Mouse (Mus musculus) liver, postnatal 0 days (tissue): Measurements from ENCODE around the gene Stk40. TPM values are rescaled to one million over a fixed set of nuclear protein-coding genes. Genes with fewer than 3 reads are reported as not detected.
A peak's percentile ranks its signal among the peaks of the same experiment; 100 is the strongest.

Experiments
- ATAC-seq: fragments of 200-750 bp; cut with Nextera tagmentation; 2 replicates; pipeline ENCODE4 v1.8.0; 2017; ENCODE audit warnings: mild to moderate bottlenecking, moderate library complexity
- DNase-seq: peaks from one replicate; pipeline ENCODE4 v3.0.0-alpha.2; 2016
- H3K27ac ChIP-seq: fragments of 300-500 bp; sonication (generic); 2 replicates; pipeline ENCODE4 v1.5.1; 2014; ENCODE audit warnings: antibody characterized with exemption, moderate library complexity, mild to moderate bottlenecking, low read depth
- H3K27me3 ChIP-seq: fragments of 300-500 bp; sonication (generic); 2 replicates; pipeline ENCODE4 v1.6.1; 2014; ENCODE audit warnings: low read length, control low read depth, mixed read lengths; ENCODE audit not compliant: insufficient read depth
- H3K36me3 ChIP-seq: fragments of 300-500 bp; sonication (generic); replicated peaks from 2 replicates; pipeline ENCODE4 v1.6.1; 2014; ENCODE audit warnings: mild to moderate bottlenecking, control low read depth, low read length, moderate library complexity, mixed read lengths; ENCODE audit not compliant: insufficient read depth
- H3K4me1 ChIP-seq: fragments of 300-500 bp; sonication (generic); 2 replicates; pipeline ENCODE4 v1.6.1; 2014; ENCODE audit warnings: antibody characterized with exemption, mild to moderate bottlenecking, control low read depth; ENCODE audit not compliant: insufficient read depth
- H3K4me2 ChIP-seq: fragments of 300-500 bp; sonication (generic); 2 replicates; pipeline ENCODE4 v1.6.1; 2014; ENCODE audit warnings: low read depth, mild to moderate bottlenecking, low read length, moderate library complexity, mixed read lengths
- H3K4me3 ChIP-seq: fragments of 300-500 bp; sonication (generic); 2 replicates; pipeline ENCODE4 v1.5.1; 2014; ENCODE audit warnings: low read depth, low read length
- H3K9ac ChIP-seq: fragments of 300-500 bp; sonication (generic); replicated peaks from 2 replicates; pipeline ENCODE4 v1.6.1; 2014; ENCODE audit warnings: mild to moderate bottlenecking, moderate library complexity
- H3K9me3 ChIP-seq: fragments of 300-500 bp; sonication (generic); 2 replicates; pipeline ENCODE4 v1.6.1; 2016; ENCODE audit warnings: mild to moderate bottlenecking, control low read depth, low read length, mixed read lengths
- CTCF ChIP-seq: sonication (generic); IDR thresholded peaks from 2 replicates; pipeline ENCODE4 v1.5.1; 2016; ENCODE audit warnings: antibody characterized with exemption, low read depth
- EP300 ChIP-seq: IDR thresholded peaks from 2 replicates; pipeline ENCODE4 v1.6.1; 2016; ENCODE audit warnings: antibody characterized with exemption, low read depth, mild to moderate bottlenecking
- WGBS: fragments of 180-500 bp; shearing (Covaris S2); extraction: QIAGEN DNeasy Blood & Tissue Kit; methylation state at CpG from one replicate; pipeline ENCODE4 v1.1.7; 2014; ENCODE audit not compliant: insufficient replicate concordance; 5-methylcytosine and 5-hydroxymethylcytosine counted together
- polyA plus RNA-seq: library from polyadenylated mRNA; unstranded; fragments of >200 nt; fragmentation: Nextera tagmentation; extraction: Ambion mirVana; gene quantifications from 2 replicates; pipeline ENCODE4 v1.2.1, GENCODE M21; 2015

Gene Stk40
- polyA plus RNA-seq, 1 experiment from 2014 or later, result 11.3 TPM

DNA sequence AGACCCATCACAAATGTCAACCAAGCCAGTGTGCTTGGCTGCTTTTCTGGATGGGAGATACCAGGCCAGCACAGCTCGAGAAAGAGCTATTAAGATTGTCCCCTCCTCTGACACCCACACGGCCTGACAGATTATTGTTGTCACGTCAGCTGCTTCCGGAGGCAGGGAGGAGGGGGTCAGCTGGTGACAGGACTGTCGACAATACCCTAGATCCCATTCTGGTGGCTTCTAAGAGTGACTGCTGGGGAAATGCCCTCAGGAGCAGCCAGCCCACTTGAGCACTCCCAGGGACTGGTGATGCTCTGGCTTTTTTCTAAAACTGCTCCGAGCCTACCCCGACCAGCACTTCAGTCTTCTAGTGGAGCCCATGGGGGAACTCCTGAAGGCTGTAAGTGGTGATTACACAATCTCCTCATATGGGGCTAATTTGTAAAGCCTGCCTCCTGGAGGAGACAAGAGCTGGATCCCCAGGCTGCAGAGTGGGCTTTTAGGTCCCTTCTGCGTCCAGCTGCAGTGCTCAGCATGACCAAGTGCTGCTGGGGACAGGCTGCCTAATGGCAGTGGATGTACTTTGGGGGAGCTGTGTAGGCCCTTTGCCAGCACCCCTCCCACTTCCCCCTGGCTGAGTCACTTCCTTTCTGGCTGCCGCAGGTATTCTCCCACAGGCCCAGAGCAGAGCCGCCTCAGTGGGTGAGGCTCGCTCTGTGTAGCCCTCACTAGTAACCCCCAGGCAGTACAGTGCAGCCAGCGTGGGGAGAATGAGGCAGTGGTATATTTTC lies 6.8 kb downstream of the Stk40 start:
- peak; percentile 78 for DNase-seq
- Histone ChIP-seq H3K4me3 (0 out of 2 replicates have a peak overlapping the region, but pooled peaks have one; percentile 0), H3K4me1 (peaks cover 54% of the 10 kb centered on the region), H3K36me3 (no peaks in the 10 kb centered on the region), H3K4me2 (peak overlapping the region; percentile 55), H3K27me3 (no peaks in the 10 kb centered on the region), H3K27ac (peak overlapping the region; percentile 91), H3K9me3 (no peaks in the 10 kb centered on the region), H3K9ac (peak overlapping the region; percentile 49)
- ATAC-seq, result peak; percentile 63
- WGBS, result 14% methylated on average over 12 of the region's 12 CpGs
- TF ChIP-seq CTCF (peak; percentile 49), EP300 (no peak)

DNA sequence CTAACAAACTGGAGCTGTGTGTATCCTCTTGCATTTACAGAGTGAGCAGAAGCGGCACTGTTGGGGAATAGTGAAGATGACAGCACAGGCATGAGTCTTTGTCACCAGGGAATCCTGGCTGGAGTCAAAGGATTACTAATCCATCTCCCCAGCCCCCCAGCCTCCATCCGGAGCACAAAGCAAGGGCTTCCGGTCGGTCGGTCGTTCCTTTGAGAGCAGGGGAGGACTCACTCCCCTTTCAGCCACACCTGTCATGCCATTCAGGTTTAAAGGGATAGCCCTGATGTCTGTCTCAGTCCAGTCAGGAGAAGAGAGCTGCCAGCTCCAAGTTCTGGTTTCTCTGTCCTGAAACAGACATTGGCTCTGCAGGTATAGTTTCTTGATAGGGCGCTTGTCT lies 7.4 kb downstream of the Stk40 start:
- peaks cover 53% of the 10 kb centered on the region for H3K4me1 ChIP-seq

DNA sequence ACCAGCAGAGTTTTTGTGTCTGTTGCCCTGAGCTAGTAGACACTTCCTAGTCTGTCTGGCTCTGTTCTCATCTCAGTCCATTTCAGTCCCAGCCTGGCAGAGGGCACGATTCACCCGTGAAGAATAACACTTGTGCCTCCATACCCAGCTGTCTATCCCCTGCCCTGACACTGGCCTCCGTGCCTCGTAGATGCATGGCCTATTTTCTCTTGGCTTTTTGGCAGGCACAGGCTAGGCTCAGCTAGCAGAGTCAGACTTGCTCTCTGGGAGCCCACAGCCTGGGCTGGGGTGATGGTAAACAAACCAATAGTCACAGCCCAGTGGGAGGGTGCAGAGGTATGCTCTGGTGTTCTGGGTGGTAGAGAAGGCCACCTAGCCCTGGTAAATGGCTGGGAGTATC lies 9.5 kb downstream of the Stk40 start:
- Histone ChIP-seq H3K27ac (0 out of 2 replicates have a peak overlapping the region, but pooled peaks have one; percentile 16), H3K27me3 (no peaks in the 10 kb centered on the region), H3K4me3 (no peak overlapping the region), H3K9me3 (no peaks in the 10 kb centered on the region), H3K4me2 (no peak overlapping the region), H3K4me1 (peaks cover 47% of the 10 kb centered on the region), H3K36me3 (peaks cover 2% of the 10 kb centered on the region; the same call in 1 of the 2 replicates), H3K9ac (no peak overlapping the region)
- TF ChIP-seq EP300, result no peak
- TF ChIP-seq CTCF, result no peak
- DNase-seq, result no peak
- WGBS, result 71% methylated on average over 4 of the region's 4 CpGs
- ATAC-seq, result no peak

More for the DNA sequence above, 7.4 kb downstream of the Stk40 start:
- Histone ChIP-seq H3K36me3 (no peaks in the 10 kb centered on the region), H3K4me2 (peak overlapping the region; percentile 55), H3K27ac (peak overlapping the region; percentile 91), H3K27me3 (no peaks in the 10 kb centered on the region), H3K9ac (peak overlapping the region; percentile 49), H3K4me3 (0 out of 2 replicates have a peak overlapping the region, but pooled peaks have one; percentile 0), H3K9me3 (no peaks in the 10 kb centered on the region)
- TF ChIP-seq EP300 (no peak), CTCF (no peak)
- DNase-seq, result no peak
- ATAC-seq, result peak; percentile 8; the same call in 1 of the 2 replicates
- 24% methylated on average over 7 of the region's 7 CpGs for WGBS

DNA sequence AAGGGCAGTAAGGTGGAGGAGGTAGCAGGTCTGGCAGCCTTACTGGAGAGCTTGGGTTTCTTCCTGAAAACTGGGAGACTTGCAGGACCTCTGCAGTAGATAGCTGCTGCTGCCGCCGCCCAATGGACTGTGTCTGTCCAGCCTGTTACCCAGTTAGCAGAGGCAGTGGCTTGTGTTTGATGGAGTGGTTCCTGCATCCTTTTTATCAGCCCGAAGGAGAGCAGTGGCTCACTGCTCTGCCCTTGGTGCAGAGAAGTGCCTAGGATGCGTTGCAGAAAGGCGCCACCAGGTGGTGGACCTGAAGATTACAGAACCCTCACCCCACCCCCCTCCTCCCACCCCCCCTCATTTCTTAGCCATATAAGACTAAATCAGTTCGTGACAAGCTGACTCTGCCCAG lies 10.2 kb downstream of the Stk40 start:
- Histone ChIP-seq H3K9ac (no peak overlapping the region), H3K4me2 (no peak overlapping the region), H3K4me3 (no peak overlapping the region), H3K27ac (no peak overlapping the region), H3K4me1 (peaks cover 40% of the 10 kb centered on the region), H3K9me3 (no peaks in the 10 kb centered on the region), H3K27me3 (no peaks in the 10 kb centered on the region), H3K36me3 (peaks cover 2% of the 10 kb centered on the region; the same call in 1 of the 2 replicates)
- WGBS, result 8% methylated on average over 6 of the region's 6 CpGs
- DNase-seq, result peak; percentile 73
- peak; percentile 46 for ATAC-seq
- TF ChIP-seq CTCF (peak; percentile 72), EP300 (no peak)

DNA sequence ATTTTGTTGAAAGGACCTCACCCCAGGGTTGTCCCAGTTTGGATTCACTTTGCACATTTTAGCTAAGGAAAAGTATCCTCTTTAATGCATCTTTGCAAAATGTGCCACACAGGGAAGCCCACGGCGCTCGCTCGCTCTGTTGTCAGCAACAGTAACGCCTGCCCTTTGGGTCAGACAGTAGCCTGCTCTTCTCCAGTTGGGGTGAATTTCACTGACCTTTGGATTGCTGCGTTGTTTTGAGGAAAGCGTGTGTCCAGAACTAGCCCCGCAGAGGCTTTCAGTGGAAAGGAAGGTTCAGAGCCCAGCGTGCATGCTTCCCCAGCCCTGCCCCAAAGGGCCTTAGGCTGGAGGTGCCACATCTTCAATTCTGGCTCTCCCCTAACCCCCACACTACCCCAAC lies 11.7 kb downstream of the Stk40 start:
- H3K4me1 ChIP-seq, result peaks cover 25% of the 10 kb centered on the region
- H3K9ac ChIP-seq, result no peak overlapping the region; the same call in 1 of the 2 replicates

DNA sequence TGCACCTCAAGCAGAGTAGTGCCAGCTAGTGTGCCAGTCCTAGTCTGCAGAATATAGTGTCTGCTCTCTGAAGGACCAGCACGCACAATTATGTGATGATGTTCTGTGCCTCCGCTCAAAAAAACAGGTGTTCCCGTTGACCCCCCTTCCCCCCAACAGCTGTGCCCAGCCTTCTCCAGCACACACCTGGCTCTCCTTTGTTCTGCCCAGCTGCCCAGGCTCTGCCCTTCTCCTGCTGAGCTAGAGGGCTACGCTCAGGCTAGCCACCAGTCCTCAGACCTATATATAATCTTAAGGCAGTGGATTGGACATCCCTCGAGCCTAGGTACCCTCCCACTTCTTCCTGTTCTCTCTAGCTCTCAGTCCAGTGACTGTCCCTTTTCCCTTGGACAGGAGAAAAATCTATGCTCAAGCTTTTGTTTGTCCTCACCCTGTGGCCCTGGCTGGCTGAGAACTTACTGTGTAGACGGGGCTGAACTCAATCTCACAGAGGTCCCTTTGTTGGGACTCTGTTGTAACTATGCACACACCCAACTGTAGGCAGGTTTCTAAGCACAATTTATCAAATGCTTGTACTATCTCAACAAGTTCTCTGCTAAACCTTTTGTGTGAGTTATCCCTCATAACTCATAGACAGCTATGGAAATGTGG lies 12.2 kb downstream of the Stk40 start:
- DNase-seq (no peak), ATAC-seq (peak; percentile 33; the same call in 1 of the 2 replicates)
- Histone ChIP-seq H3K9me3 (no peaks in the 10 kb centered on the region), H3K4me3 (no peak overlapping the region), H3K36me3 (peaks cover 2% of the 10 kb centered on the region; the same call in 1 of the 2 replicates), H3K27me3 (no peaks in the 10 kb centered on the region), H3K4me1 (peaks cover 19% of the 10 kb centered on the region), H3K27ac (peak overlapping the region; percentile 8; the same call in 1 of the 2 replicates), H3K9ac (no peak overlapping the region; the same call in 1 of the 2 replicates), H3K4me2 (no peak overlapping the region)
- TF ChIP-seq CTCF, result no peak
- TF ChIP-seq EP300, result no peak
- WGBS, result 64% methylated on average over 6 of the region's 6 CpGs

More for the DNA sequence above, 11.7 kb downstream of the Stk40 start:
- H3K4me3 ChIP-seq, result no peak overlapping the region
- no peaks in the 10 kb centered on the region for H3K27me3 ChIP-seq
- peaks cover 2% of the 10 kb centered on the region; the same call in 1 of the 2 replicates for H3K36me3 ChIP-seq
- H3K4me2 ChIP-seq, result no peak overlapping the region
- WGBS, result 67% methylated on average over 9 of the region's 9 CpGs
- DNase-seq (no peak), ATAC-seq (no peak)
- TF ChIP-seq CTCF (no peak), EP300 (no peak)
- peak overlapping the region; percentile 8; the same call in 1 of the 2 replicates for H3K27ac ChIP-seq
- H3K9me3 ChIP-seq, result no peaks in the 10 kb centered on the region
